Mouse (Mus musculus) forebrain, embryonic 14.5 days (tissue): ENCODE results near the gene Ms4a13. TPM values are rescaled to one million over a fixed set of nuclear protein-coding genes. Genes with fewer than 3 reads are reported as not detected.

Source experiments
- polyA plus RNA-seq: library from polyadenylated mRNA; unstranded; fragments of >200 nt; fragmentation: Nextera tagmentation; extraction: Ambion mirVana; gene quantifications from 2 replicates; pipeline ENCODE4 v1.2.1, GENCODE M21; 2014

The Ms4a13 gene
- polyA plus RNA-seq, 1 experiment from 2014 or later: not detected

Other genes starting within 250 kb of the Ms4a13 start
- gene Ccdc86, start 247.5 kb downstream of the Ms4a13 start, polyA plus RNA-seq: 12.1 and 15.0 TPM in 2 replicates
- not detected in 2 replicates for gene Ms4a10, start 222.1 kb downstream of the Ms4a13 start, polyA plus RNA-seq
- 0.25 TPM in 1 of 2 replicates, not detected in the other for gene Ms4a15, start 203.5 kb downstream of the Ms4a13 start, polyA plus RNA-seq
- not detected in 2 replicates for gene Ms4a18, start 178.7 kb downstream of the Ms4a13 start, polyA plus RNA-seq
- not detected in 2 replicates for gene Ms4a8a, start 115.6 kb downstream of the Ms4a13 start, polyA plus RNA-seq
- not detected in 2 replicates for gene 1700017D01Rik, start 65.9 kb downstream of the Ms4a13 start, polyA plus RNA-seq
- gene 1700025F22Rik, start 31.4 kb downstream of the Ms4a13 start, polyA plus RNA-seq: not detected in 2 replicates
- not detected in 2 replicates for gene Ms4a12, start 35.7 kb upstream of the Ms4a13 start, polyA plus RNA-seq
- gene Ms4a1, start 69.5 kb upstream of the Ms4a13 start, polyA plus RNA-seq: not detected in 2 replicates
- not detected in 2 replicates for gene Ms4a5, start 87.1 kb upstream of the Ms4a13 start, polyA plus RNA-seq
- gene Ms4a14, start 117.7 kb upstream of the Ms4a13 start, polyA plus RNA-seq: not detected in 2 replicates
- gene Ms4a7, start 139.4 kb upstream of the Ms4a13 start, polyA plus RNA-seq: 2.4 and 3.1 TPM in 2 replicates
- 0.46 and 0.57 TPM in 2 replicates for gene Ms4a4a, start 178.8 kb upstream of the Ms4a13 start, polyA plus RNA-seq
- not detected in 2 replicates for gene Ms4a4c, start 208.0 kb upstream of the Ms4a13 start, polyA plus RNA-seq
- not detected in 2 replicates for gene Ms4a4b, start 246.8 kb upstream of the Ms4a13 start, polyA plus RNA-seq